Comparison of ENCODE assay signal across 7 mouse cellular contexts in the genomic region with DNA sequence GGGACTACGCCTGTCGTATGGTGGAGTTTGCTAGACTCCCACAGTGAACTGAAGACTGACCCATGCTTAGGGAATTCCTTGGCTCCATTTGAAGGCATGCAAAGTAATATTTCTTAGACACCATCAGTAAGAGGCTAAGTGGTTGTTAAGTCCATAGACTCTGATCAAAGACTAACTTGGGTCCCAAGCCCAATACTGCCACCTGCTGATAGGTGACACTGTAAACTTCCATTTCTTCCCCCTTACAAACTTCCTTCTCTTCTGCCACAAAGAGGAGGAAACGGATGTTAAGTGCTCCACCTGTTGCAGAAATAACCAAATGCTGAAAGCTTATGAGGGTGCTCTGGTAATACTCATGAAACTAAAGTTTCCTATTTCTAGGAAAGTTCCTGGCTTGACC.
DNase-seq lines count a peak whose midpoint lies in the region; ATAC-seq and TF ChIP-seq lines count a peak whose summit lies in the region.

No protein-coding gene starts in this region.

- H3K4me3 ChIP-seq in heart, postnatal 0 days (ENCODE audit: low read depth, low read length) = no peak overlapping the region
- no peak overlapping the region for H3K4me3 ChIP-seq in heart, embryonic 10.5 days

- peak; percentile 45 for TF ChIP-seq CTCF in heart, postnatal 0 days (IDR thresholded peaks at IDR 0.05; ENCODE audit: low read depth)

- no peaks in the 10 kb centered on the region for H3K27me3 ChIP-seq in heart, postnatal 0 days (ENCODE audit: control insufficient read depth, insufficient read depth, low read length)
- H3K27me3 ChIP-seq in heart, embryonic 10.5 days (ENCODE audit: insufficient read depth, poor library complexity, severe bottlenecking) = peaks cover 17% of the 10 kb centered on the region

- no peaks in the 10 kb centered on the region for H3K36me3 ChIP-seq in heart, postnatal 0 days (replicated peaks; ENCODE audit: control insufficient read depth, insufficient read depth, low read length)
- no peaks in the 10 kb centered on the region for H3K36me3 ChIP-seq in heart, embryonic 10.5 days

- H3K4me1 ChIP-seq in heart, postnatal 0 days (ENCODE audit: control insufficient read depth, insufficient read depth) = no peaks in the 10 kb centered on the region
- peaks cover 26% of the 10 kb centered on the region for H3K4me1 ChIP-seq in heart, embryonic 10.5 days

- no peak for TF ChIP-seq EP300 in heart, postnatal 0 days (IDR thresholded peaks at IDR 0.05; ENCODE audit: low read depth)

- H3K9me3 ChIP-seq in heart, postnatal 0 days (replicated peaks; ENCODE audit: control insufficient read depth, low read length) = no peaks in the 10 kb centered on the region
- H3K9me3 ChIP-seq in heart, embryonic 10.5 days = no peaks in the 10 kb centered on the region

- H3K4me2 ChIP-seq in heart, postnatal 0 days (ENCODE audit: low read depth, low read length) = no peak overlapping the region

- H3K9ac ChIP-seq in heart, postnatal 0 days (replicated peaks; ENCODE audit: low read depth, low read length) = no peak overlapping the region

- no peak for DNase-seq in heart, postnatal 0 days (ENCODE audit: low spot score)
- DNase-seq in heart, embryonic 10.5 days (ENCODE audit: low spot score) = no peak
- DNase-seq in urinary bladder, postnatal 14 days (ENCODE audit: low spot score) = peak; percentile 38
- DNase-seq in urinary bladder, adult 2 months (ENCODE audit: low spot score) = no peak
- peak; percentile 31 for DNase-seq in heart, postnatal 4 days
- DNase-seq in layer of hippocampus, adult 9-11 months = no peak

- WGBS in heart, postnatal 0 days = 79% methylated on average over 3 of the region's 3 CpGs
- 78% methylated on average over 3 of the region's 3 CpGs for WGBS in heart, embryonic 10.5 days

- H3K27ac ChIP-seq in heart, postnatal 0 days (ENCODE audit: low read depth) = no peak overlapping the region
- no peak overlapping the region for H3K27ac ChIP-seq in heart, embryonic 10.5 days

- ATAC-seq in heart, postnatal 0 days (ENCODE audit: insufficient read depth, low read depth) = no peak
- no peak for ATAC-seq in frontal cortex, adult (ENCODE audit: low TSS enrichment)

Comparison
In these comparisons a context has a peak if more than half of its experiments do, and no peak if none do; other contexts are left out.
1. DNase-seq: peak in urinary bladder, postnatal 14 days (single experiment) and heart, postnatal 4 days (single experiment); none in heart, postnatal 0 days (single experiment), heart, embryonic 10.5 days (single experiment), urinary bladder, adult 2 months (single experiment) and layer of hippocampus, adult 9-11 months (single experiment).